Mouse (Mus musculus) bone marrow macrophage, adult 2 months (primary cell): ENCODE measurements around the gene Kmt2b. TPM values are rescaled to one million over a fixed set of nuclear protein-coding genes. Genes with fewer than 3 reads are reported as not detected.

Experiments
- H3K27ac ChIP-seq: 2 replicates; pipeline ENCODE4 v1.5.1; 2012; ENCODE audit warnings: low read depth, low read length; ENCODE audit not compliant: insufficient read depth
- H3K4me1 ChIP-seq: 2 replicates; pipeline ENCODE4 v1.6.1; 2012; ENCODE audit warnings: low read length; ENCODE audit not compliant: control insufficient read depth, insufficient read depth
- H3K4me3 ChIP-seq: 2 replicates; pipeline ENCODE4 v1.5.1; 2012; ENCODE audit warnings: mild to moderate bottlenecking, low read length, moderate library complexity; ENCODE audit not compliant: insufficient read depth
- CTCF ChIP-seq: IDR thresholded peaks from 2 replicates; pipeline ENCODE4 v1.5.1; 2012; ENCODE audit warnings: low read depth, mild to moderate bottlenecking, low read length, moderate library complexity
- POLR2A ChIP-seq: IDR thresholded peaks from 2 replicates; pipeline ENCODE4 v1.6.1; 2012; ENCODE audit warnings: mild to moderate bottlenecking, low read depth, low read length, borderline replicate concordance
- polyA plus RNA-seq: library from polyadenylated mRNA; stranded (reverse); fragments of >200 nt; gene quantifications from 2 replicates; pipeline ENCODE4 v1.2.4, GENCODE M21; 2012; ENCODE audit not compliant: missing spikeins, insufficient read depth, insufficient read length

Gene Kmt2b
- polyA plus RNA-seq, 1 experiment = 38.4 TPM

DNA sequence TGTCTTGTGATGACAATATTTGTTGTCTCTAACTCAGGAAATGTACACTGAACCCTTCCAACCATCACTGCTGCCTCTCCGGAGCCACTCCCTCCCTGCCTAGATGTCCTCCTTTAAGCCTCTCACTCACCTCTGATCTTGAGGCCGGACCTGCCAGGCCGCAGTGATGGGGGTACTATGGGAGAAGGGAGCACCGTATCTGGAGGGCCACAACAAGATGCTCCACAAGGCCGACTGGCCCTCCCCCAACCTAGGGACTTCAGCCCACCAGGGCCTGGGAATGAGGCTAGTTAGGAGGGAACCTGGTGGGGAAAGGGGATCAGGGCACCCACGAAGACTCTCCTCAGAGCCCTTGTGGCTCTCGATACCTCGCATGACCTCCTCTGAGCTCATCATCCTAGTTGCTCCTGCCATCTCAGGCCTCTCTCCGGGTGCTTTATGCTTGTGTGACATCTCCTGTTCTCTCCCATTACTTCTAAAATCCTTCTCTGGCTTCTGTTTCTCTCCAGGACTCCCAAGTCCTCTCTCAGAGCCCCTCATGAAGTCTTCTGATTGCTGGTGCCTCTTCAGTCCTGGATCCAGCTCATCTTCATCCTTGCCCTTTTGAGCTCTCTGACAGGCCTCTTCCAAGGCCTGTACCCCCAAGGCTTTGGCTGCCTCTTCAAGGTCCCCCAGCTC, 2.5 kb upstream of the Kmt2b start:
- no peak overlapping the region for H3K4me3 ChIP-seq
- no peak for TF ChIP-seq POLR2A
- TF ChIP-seq CTCF = no peak
- H3K27ac ChIP-seq = no peak overlapping the region
- H3K4me1 ChIP-seq = peaks cover 47% of the 10 kb centered on the region

DNA sequence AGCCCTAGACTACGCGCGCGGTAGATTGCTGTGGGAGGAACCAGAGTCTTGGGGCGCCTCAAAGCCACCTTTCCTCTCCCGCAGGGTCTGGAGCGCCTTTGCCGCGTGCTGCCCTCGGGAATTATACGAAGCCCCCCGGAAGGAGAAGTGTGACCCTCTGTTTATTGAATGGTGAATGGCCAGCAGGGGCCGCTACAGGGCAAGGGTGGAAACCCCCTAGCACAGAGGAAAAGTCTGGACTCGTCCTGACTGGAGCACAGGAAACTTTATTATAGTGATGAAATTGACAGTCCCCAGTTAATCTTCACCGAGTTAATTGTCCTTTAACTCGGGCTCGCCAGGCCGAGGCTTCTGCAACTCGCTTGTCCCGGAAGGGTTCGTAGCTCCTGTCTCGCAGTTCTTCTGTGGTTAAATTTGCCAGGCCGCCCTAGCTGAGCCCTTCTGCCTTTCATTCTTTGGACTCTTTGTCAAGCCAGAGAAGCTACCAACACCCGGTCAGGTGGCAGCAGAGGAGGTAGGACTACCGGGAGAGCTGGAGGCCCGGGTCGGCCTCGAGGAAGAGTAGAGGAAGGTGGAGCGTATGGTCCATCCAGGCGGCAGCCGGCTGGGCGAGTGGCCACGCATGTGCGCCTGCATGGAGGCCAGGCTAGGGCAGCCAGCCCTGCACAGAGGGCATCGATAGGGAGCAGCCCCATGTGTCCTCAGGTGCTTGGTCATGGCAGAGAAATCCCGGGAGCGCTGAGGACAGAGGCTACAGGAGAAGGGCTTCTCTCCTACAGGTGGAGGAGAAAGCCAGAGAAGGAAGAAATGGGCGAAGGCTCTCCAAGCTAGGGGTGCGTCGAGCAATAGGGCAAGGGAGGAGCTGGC, 1.1 kb upstream of the Kmt2b start:
- peak overlapping the region; percentile 61 for H3K27ac ChIP-seq
- peak; percentile 93 for TF ChIP-seq CTCF
- no peak for TF ChIP-seq POLR2A
- peak overlapping the region; percentile 88 for H3K4me3 ChIP-seq
- H3K4me1 ChIP-seq = peaks cover 43% of the 10 kb centered on the region

DNA sequence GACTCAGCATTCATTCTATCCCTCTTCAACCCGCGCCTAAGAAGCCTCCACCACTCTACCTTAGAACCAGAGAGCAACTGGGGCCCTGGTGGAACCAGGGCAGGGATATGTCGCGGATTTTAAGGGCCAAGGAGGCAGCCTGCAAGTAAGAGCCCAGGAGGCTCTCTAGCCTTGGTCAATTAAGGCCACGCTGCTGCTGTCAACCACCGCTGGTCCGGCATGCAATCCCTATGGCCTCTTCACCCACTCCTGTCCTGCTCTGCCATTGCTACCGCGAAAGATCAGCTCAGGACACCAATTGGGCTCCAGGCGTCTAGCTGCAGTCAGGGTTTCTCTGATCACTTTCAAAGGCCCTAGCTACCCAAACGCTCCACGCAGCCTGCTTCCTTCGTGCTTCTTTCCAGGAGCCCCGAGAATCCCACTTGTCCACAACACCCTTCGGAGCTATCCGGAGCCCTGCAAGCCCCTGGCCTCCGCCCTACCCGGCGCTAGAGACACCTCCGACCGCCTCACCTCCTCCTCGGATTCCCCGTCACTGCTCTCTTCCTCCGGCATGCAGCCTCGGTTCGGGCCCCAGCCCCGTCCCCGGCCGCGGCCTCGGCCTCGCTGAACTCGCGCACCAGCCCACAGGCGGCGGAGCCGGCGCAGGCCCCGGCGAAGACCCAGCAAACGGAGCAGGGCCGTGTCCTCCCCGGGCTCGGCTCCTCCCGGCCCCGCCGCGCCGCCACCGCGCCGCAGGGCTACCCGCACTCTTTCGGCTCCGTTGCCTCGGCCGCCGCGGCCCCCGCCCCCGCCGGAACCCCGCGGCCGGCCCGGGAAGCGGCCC, 471 bp downstream of the Kmt2b start:
- Histone ChIP-seq H3K27ac (peak overlapping the region; percentile 70), H3K4me3 (peak overlapping the region; percentile 87), H3K4me1 (peaks cover 27% of the 10 kb centered on the region)
- no peak for TF ChIP-seq POLR2A
- TF ChIP-seq CTCF = no peak

DNA sequence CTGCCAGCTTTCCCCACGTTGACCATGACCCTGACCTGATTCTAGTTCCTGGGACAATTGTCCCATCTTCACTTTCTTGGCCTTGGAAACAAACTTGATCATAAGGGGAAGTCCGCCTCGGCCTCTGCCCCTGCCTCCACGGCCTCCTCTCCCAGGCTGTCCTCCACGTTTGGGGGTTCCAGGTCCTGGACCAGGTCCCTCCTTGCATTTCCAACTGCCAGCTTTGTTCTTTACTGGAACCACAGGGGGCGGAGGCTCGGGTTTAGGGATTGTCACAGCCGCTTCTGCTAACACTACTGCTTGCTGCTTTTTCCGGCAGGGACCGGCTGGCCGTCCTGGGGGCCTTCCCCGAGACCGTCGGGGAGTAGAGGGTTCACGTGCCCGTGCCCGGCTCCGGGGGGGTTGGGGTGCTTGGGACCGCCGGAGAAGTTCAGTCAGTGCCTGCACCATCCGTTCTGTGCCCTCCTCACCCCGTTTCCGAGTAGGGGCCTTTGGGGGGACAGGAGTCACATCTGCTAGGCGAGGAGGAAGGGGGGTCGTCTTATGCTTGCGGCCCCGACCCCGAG, 2.0 kb downstream of the Kmt2b start:
- no peak for TF ChIP-seq CTCF
- TF ChIP-seq POLR2A = no peak
- Histone ChIP-seq H3K27ac (no peak overlapping the region), H3K4me3 (no peak overlapping the region), H3K4me1 (peaks cover 14% of the 10 kb centered on the region)

DNA sequence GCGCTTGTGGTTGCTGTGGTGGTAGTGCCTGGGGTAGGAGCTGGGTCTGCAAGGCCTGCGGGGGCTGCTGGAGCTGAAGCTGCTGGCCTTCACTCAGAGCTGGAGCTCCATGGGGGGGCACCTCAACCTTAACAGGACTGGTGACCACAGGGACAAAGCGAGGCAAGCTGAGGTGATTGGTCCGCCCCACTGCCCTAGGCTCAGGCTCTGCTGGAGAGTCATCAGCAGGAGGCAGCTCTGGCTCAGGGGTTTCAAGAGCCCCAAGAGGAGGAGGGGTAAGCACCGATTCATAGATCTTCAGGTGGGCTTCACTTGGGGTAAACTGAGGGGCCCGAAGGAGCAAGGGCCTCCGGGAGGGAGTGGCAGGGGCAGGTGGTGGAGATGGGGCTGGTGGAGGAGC, 3.4 kb downstream of the Kmt2b start:
- peaks cover 12% of the 10 kb centered on the region for H3K4me1 ChIP-seq
- no peak overlapping the region for H3K27ac ChIP-seq
- TF ChIP-seq CTCF = no peak
- TF ChIP-seq POLR2A = no peak
- no peak overlapping the region for H3K4me3 ChIP-seq

DNA sequence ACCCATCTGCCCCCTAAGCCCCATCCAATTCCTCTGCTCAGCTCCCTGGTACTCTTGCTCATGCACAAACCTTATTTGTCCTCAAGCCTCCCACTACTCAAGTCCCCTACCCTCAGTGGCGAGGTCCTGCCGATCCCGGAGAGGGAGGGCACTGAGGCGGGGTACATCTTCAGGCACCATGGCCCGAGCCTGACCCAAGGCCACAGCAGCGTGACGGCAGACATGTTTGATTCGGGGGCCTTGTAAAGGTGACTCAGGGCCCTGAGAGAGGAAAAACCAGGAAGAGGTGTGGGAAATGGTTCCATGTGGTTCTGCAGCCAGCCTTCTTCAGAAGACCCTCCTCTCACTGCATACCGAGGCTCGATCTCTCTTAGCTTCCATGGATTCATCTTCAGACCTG, 4.2 kb downstream of the Kmt2b start:
- TF ChIP-seq POLR2A (no peak), CTCF (no peak)
- Histone ChIP-seq H3K27ac (no peak overlapping the region), H3K4me3 (no peak overlapping the region), H3K4me1 (peaks cover 7% of the 10 kb centered on the region)

DNA sequence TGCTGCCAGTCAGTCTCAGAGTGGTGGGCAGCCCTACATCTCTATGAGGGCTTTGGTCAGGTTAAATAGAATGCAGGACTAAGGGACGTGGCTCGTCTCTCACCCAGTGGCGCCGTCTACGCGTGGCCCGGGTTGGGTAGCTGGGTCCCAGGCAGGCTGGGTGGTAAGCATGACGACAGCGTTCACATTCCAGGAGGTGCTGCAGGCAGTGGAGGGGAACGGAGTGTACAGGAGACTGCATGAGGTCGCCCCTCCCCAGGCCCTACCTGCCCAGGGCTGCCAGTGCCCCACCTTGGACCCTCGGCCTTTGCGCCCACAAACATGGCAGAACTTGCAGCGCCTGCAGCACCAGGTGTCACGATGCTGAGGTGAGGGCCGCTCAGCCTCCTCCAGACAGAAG, 7.0 kb downstream of the Kmt2b start:
- no peak overlapping the region for H3K4me3 ChIP-seq
- H3K4me1 ChIP-seq = no peaks in the 10 kb centered on the region
- no peak overlapping the region for H3K27ac ChIP-seq
- TF ChIP-seq CTCF (no peak), POLR2A (no peak)

DNA sequence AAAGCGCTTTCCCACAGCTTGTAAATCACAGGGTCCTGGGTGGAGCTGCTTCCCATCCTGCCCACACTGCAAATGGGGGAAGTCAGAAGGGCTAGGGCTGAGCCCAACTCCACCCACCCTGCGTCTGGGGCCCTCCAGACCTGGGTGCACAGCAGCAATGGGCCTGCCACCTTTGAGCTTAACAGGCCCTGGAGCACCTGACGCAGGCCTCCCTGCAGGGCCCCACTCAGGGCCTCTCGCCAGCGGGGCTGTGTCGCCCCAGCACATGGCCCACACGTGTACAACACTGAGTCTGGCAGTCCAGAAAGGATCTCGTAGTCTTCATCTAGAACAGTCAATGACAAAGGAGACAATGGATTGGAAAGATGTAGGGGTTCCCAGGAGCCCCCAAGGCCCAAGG, 8.6 kb downstream of the Kmt2b start:
- no peak for TF ChIP-seq CTCF
- Histone ChIP-seq H3K4me3 (no peak overlapping the region), H3K4me1 (no peaks in the 10 kb centered on the region), H3K27ac (no peak overlapping the region)

DNA sequence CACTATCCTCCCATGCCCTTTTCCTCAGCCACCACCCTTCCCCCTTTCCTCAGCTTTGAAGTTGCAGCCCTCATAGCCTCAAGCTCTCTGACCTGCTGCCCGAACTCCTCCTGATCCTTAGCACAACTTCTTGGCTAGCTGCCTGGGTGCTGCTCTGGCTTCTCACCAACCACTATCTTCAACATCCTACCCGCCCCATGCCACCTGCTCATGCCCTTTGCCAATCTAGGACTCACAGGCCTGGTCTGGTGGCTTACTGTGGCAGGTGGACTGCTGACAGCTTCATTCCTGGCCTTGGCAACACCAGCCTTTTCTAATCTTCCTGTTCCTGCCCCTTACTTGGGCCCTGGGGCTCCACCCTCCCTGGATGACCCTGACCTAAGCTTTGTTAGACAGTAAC, 15.6 kb downstream of the Kmt2b start:
- H3K4me3 ChIP-seq = no peak overlapping the region
- H3K4me1 ChIP-seq = no peaks in the 10 kb centered on the region
- TF ChIP-seq POLR2A (no peak), CTCF (no peak)
- no peak overlapping the region for H3K27ac ChIP-seq

DNA sequence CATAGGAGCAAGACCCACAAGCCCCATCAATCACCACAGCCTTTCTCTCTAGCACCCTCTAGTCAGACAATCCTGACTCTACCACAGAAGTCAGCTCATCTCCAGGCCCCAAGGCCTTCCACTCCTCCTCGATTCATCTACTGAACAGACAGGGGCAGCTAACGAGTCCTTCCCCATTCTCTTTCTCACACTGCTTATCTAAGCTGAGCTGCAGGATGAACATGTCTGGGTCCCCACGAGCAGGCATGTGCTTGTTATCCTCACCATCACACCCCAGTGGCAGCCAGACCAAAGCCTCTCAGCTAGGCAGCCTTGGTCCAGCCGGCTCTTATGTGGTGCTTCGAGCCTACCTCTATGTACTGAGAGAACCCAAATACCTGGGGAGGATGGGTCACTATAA, 16.1 kb downstream of the Kmt2b start:
- Histone ChIP-seq H3K4me3 (no peak overlapping the region), H3K4me1 (no peaks in the 10 kb centered on the region), H3K27ac (no peak overlapping the region)
- TF ChIP-seq POLR2A (no peak), CTCF (no peak)
